Mouse (Mus musculus): ENCODE results near the gene Ppp1r1a. TPM values are rescaled to one million over a fixed set of nuclear protein-coding genes. Genes with fewer than 3 reads are reported as not detected.

Ppp1r1a gene
- polyA plus RNA-seq (2015; fragmentation: Nextera tagmentation; extraction: Ambion mirVana) = 12.6 and 16.9 TPM in 2 replicates

GRCm38 (mm10) chr15:103537822-103538213 lies at the start of gene Ppp1r1a:
Ppp1r1a (minus strand) TSS chr15:103538003.
- H3K27me3 ChIP-seq = peaks cover 25% of the 10 kb centered on the region

GRCm38 (mm10) chr15:103585876-103586275 lies 48.1 kb upstream of the Ppp1r1a start:
- Histone ChIP-seq H3K27ac (no peak overlapping the region), H3K36me3 (no peaks in the 10 kb centered on the region), H3K4me2 (no peak overlapping the region), H3K9me3 (no peaks in the 10 kb centered on the region), H3K4me3 (no peak overlapping the region), H3K9ac (no peak overlapping the region), H3K27me3 (no peaks in the 10 kb centered on the region), H3K4me1 (no peaks in the 10 kb centered on the region)
- 80% methylated on average over 2 of the region's 2 CpGs for WGBS
- no peak for ATAC-seq (ENCODE audit: insufficient number of reproducible peaks, insufficient read depth, low FRiP score, low TSS enrichment, low read depth)

More at GRCm38 (mm10) chr15:103537822-103538213, at the start of gene Ppp1r1a:
- Histone ChIP-seq H3K9me3 (no peaks in the 10 kb centered on the region), H3K4me1 (peaks cover 24% of the 10 kb centered on the region), H3K4me3 (peak within 1 kb of the TSS; percentile 73), H3K9ac (peak within 1 kb of the TSS; percentile 80), H3K36me3 (no peaks in the 10 kb centered on the region), H3K4me2 (peak within 1 kb of the TSS; percentile 96), H3K27ac (no peak within 1 kb of the TSS)
- under 1% methylated on average over 36 of the region's 36 CpGs for WGBS
- ATAC-seq (ENCODE audit: insufficient number of reproducible peaks, insufficient read depth, low FRiP score, low TSS enrichment, low read depth) = peak; percentile 71

- H3K4me3 ChIP-seq = no peak within 1 kb of the TSS
- no peak within 1 kb of the TSS for H3K9ac ChIP-seq
- no peaks in the 10 kb centered on the region for H3K36me3 ChIP-seq
- no peak within 1 kb of the TSS for H3K27ac ChIP-seq
- no peaks in the 10 kb centered on the region for H3K4me1 ChIP-seq
- ATAC-seq (ENCODE audit: insufficient number of reproducible peaks, insufficient read depth, low FRiP score, low TSS enrichment, low read depth) = no peak
- no peaks in the 10 kb centered on the region for H3K9me3 ChIP-seq
- H3K4me2 ChIP-seq = no peak within 1 kb of the TSS
- no peaks in the 10 kb centered on the region for H3K27me3 ChIP-seq
These were observed 27.2 kb upstream of the Ppp1r1a start, which contains the start of gene Glycam1 for GRCm38 (mm10) chr15:103564981-103565380. Glycam1 (minus strand) TSS chr15:103565081.

- no peak for ATAC-seq (ENCODE audit: insufficient number of reproducible peaks, insufficient read depth, low FRiP score, low TSS enrichment, low read depth)
- Histone ChIP-seq H3K4me3 (no peak overlapping the region), H3K27ac (no peak overlapping the region), H3K9ac (no peak overlapping the region), H3K36me3 (no peaks in the 10 kb centered on the region), H3K4me1 (no peaks in the 10 kb centered on the region), H3K27me3 (no peaks in the 10 kb centered on the region), H3K4me2 (no peak overlapping the region), H3K9me3 (no peaks in the 10 kb centered on the region)
- WGBS = 38% methylated on average over 3 of the region's 3 CpGs
These were observed 14.4 kb upstream of the Ppp1r1a start for GRCm38 (mm10) chr15:103552096-103552690.

- no peak for ATAC-seq (ENCODE audit: insufficient number of reproducible peaks, insufficient read depth, low FRiP score, low TSS enrichment, low read depth)
- Histone ChIP-seq H3K36me3 (no peaks in the 10 kb centered on the region), H3K27me3 (no peaks in the 10 kb centered on the region), H3K9me3 (no peaks in the 10 kb centered on the region), H3K4me3 (no peak overlapping the region), H3K27ac (no peak overlapping the region), H3K4me2 (no peak overlapping the region), H3K4me1 (no peaks in the 10 kb centered on the region), H3K9ac (no peak overlapping the region)
- 26% methylated on average over 1 of the region's 1 CpGs for WGBS
These were observed 13.2 kb upstream of the Ppp1r1a start for GRCm38 (mm10) chr15:103551053-103551452.

- H3K9ac ChIP-seq = no peak overlapping the region
- no peak for ATAC-seq (ENCODE audit: insufficient number of reproducible peaks, insufficient read depth, low FRiP score, low TSS enrichment, low read depth)
- H3K27ac ChIP-seq = no peak overlapping the region
- WGBS = 98% methylated on average over 1 of the region's 1 CpGs
- H3K4me1 ChIP-seq = no peaks in the 10 kb centered on the region
- H3K27me3 ChIP-seq = no peaks in the 10 kb centered on the region
- H3K4me2 ChIP-seq = no peak overlapping the region
- H3K36me3 ChIP-seq = no peaks in the 10 kb centered on the region
- H3K4me3 ChIP-seq = no peak overlapping the region
- H3K9me3 ChIP-seq = no peaks in the 10 kb centered on the region
These were observed 11.7 kb upstream of the Ppp1r1a start for GRCm38 (mm10) chr15:103549475-103549874.

- Histone ChIP-seq H3K4me2 (no peak overlapping the region), H3K9me3 (no peaks in the 10 kb centered on the region), H3K36me3 (no peaks in the 10 kb centered on the region), H3K4me1 (no peaks in the 10 kb centered on the region), H3K4me3 (no peak overlapping the region), H3K27ac (no peak overlapping the region), H3K9ac (no peak overlapping the region), H3K27me3 (no peaks in the 10 kb centered on the region)
- ATAC-seq (ENCODE audit: insufficient number of reproducible peaks, insufficient read depth, low FRiP score, low TSS enrichment, low read depth) = no peak
- 81% methylated on average over 3 of the region's 3 CpGs for WGBS
These were observed 10.2 kb upstream of the Ppp1r1a start for GRCm38 (mm10) chr15:103547983-103548382.

GRCm38 (mm10) chr15:103542526-103542925 lies 4.7 kb upstream of the Ppp1r1a start:
- H3K4me1 ChIP-seq = peaks cover 14% of the 10 kb centered on the region
- no peak for ATAC-seq (ENCODE audit: insufficient number of reproducible peaks, insufficient read depth, low FRiP score, low TSS enrichment, low read depth)
- no peak overlapping the region for H3K9ac ChIP-seq
- H3K27me3 ChIP-seq = peaks cover 8% of the 10 kb centered on the region
- H3K27ac ChIP-seq = no peak overlapping the region
- no peak overlapping the region for H3K4me2 ChIP-seq
- no peaks in the 10 kb centered on the region for H3K36me3 ChIP-seq
- H3K4me3 ChIP-seq = no peak overlapping the region
- no peaks in the 10 kb centered on the region for H3K9me3 ChIP-seq

GRCm38 (mm10) chr15:103540646-103541045 lies 2.8 kb upstream of the Ppp1r1a start:
- Histone ChIP-seq H3K4me3 (no peak overlapping the region), H3K9ac (no peak overlapping the region), H3K9me3 (no peaks in the 10 kb centered on the region), H3K36me3 (no peaks in the 10 kb centered on the region), H3K4me1 (peaks cover 24% of the 10 kb centered on the region), H3K27me3 (peaks cover 21% of the 10 kb centered on the region), H3K4me2 (no peak overlapping the region), H3K27ac (no peak overlapping the region)
- 71% methylated on average over 1 of the region's 1 CpGs for WGBS
- ATAC-seq (ENCODE audit: insufficient number of reproducible peaks, insufficient read depth, low FRiP score, low TSS enrichment, low read depth) = no peak

- H3K36me3 ChIP-seq = no peaks in the 10 kb centered on the region
- no peak overlapping the region for H3K4me2 ChIP-seq
- H3K9me3 ChIP-seq = no peaks in the 10 kb centered on the region
- no peak overlapping the region for H3K27ac ChIP-seq
- no peak overlapping the region for H3K4me3 ChIP-seq
- peaks cover 25% of the 10 kb centered on the region for H3K27me3 ChIP-seq
- peaks cover 24% of the 10 kb centered on the region for H3K4me1 ChIP-seq
- WGBS = 55% methylated on average over 2 of the region's 2 CpGs
- ATAC-seq (ENCODE audit: insufficient number of reproducible peaks, insufficient read depth, low FRiP score, low TSS enrichment, low read depth) = no peak
- no peak overlapping the region for H3K9ac ChIP-seq
These were observed 1.5 kb upstream of the Ppp1r1a start for GRCm38 (mm10) chr15:103539259-103539658.

- Histone ChIP-seq H3K27me3 (peaks cover 25% of the 10 kb centered on the region), H3K27ac (no peak overlapping the region), H3K4me2 (peak overlapping the region; percentile 96), H3K9me3 (no peaks in the 10 kb centered on the region), H3K9ac (peak overlapping the region; percentile 80), H3K36me3 (no peaks in the 10 kb centered on the region), H3K4me1 (peaks cover 24% of the 10 kb centered on the region), H3K4me3 (peak overlapping the region; percentile 73)
- ATAC-seq (ENCODE audit: insufficient number of reproducible peaks, insufficient read depth, low FRiP score, low TSS enrichment, low read depth) = peak; percentile 53
- WGBS = 2% methylated on average over 37 of the region's 37 CpGs
These were observed 587 bp downstream of the Ppp1r1a start for GRCm38 (mm10) chr15:103537011-103537821.

GRCm38 (mm10) chr15:103536456-103536855 lies 1.3 kb downstream of the Ppp1r1a start:
- no peaks in the 10 kb centered on the region for H3K36me3 ChIP-seq
- no peak for ATAC-seq (ENCODE audit: insufficient number of reproducible peaks, insufficient read depth, low FRiP score, low TSS enrichment, low read depth)
- H3K4me2 ChIP-seq = peak overlapping the region; percentile 96
- peak overlapping the region; percentile 80; the same call in 1 of the 2 replicates for H3K9ac ChIP-seq
- 26% methylated on average over 2 of the region's 2 CpGs for WGBS
- H3K9me3 ChIP-seq = no peaks in the 10 kb centered on the region
- H3K4me3 ChIP-seq = peak overlapping the region; percentile 73; the same call in 1 of the 2 replicates
- H3K27me3 ChIP-seq = peaks cover 25% of the 10 kb centered on the region
- H3K4me1 ChIP-seq = peaks cover 24% of the 10 kb centered on the region
- no peak overlapping the region for H3K27ac ChIP-seq

All from embryonic facial prominence, embryonic 13.5 days (tissue).